Mouse (Mus musculus) lung, embryonic 14.5 days (tissue): Measurements from ENCODE around the gene Ttn. TPM values are rescaled to one million over a fixed set of nuclear protein-coding genes. Genes with fewer than 3 reads are reported as not detected.

Source experiments
- ATAC-seq: fragments of 200-750 bp; cut with Nextera tagmentation; 2 replicates; pipeline ENCODE4 v1.8.0; 2017; ENCODE audit warnings: mild to moderate bottlenecking, moderate TSS enrichment, moderate library complexity; ENCODE audit not compliant: insufficient read depth
- DNase-seq: peaks from one replicate; pipeline ENCODE4 v3.0.0-alpha.2; 2015
- H3K27ac ChIP-seq: fragments of 300-500 bp; sonication (generic); 2 replicates; pipeline ENCODE4 v1.5.1; 2014; ENCODE audit warnings: low read depth, mild to moderate bottlenecking, moderate library complexity
- H3K27me3 ChIP-seq: fragments of 300-500 bp; sonication (generic); 2 replicates; pipeline ENCODE4 v1.6.1; 2014; ENCODE audit warnings: low read length, control low read depth; ENCODE audit not compliant: insufficient read depth
- H3K36me3 ChIP-seq: fragments of 300-500 bp; sonication (generic); 2 replicates; pipeline ENCODE4 v1.6.1; 2014; ENCODE audit warnings: control low read depth; ENCODE audit not compliant: insufficient read depth
- H3K4me1 ChIP-seq: fragments of 300-500 bp; sonication (generic); 2 replicates; pipeline ENCODE4 v1.6.1; 2014; ENCODE audit warnings: antibody characterized with exemption, control low read depth; ENCODE audit not compliant: insufficient read depth
- H3K4me2 ChIP-seq: fragments of 300-500 bp; sonication (generic); 2 replicates; pipeline ENCODE4 v1.6.1; 2014; ENCODE audit warnings: mild to moderate bottlenecking
- H3K4me3 ChIP-seq: fragments of 300-500 bp; sonication (generic); 2 replicates; pipeline ENCODE4 v1.5.1; 2014; ENCODE audit warnings: low read depth, low read length
- H3K9ac ChIP-seq: fragments of 300-500 bp; sonication (generic); 2 replicates; pipeline ENCODE4 v1.6.1; 2014
- H3K9me3 ChIP-seq: fragments of 300-500 bp; sonication (generic); 2 replicates; pipeline ENCODE4 v1.6.1; 2016; ENCODE audit warnings: low read depth, low read length, control low read depth
- CTCF ChIP-seq: IDR thresholded peaks from 2 replicates; pipeline ENCODE4 v1.5.1; 2016; ENCODE audit warnings: antibody characterized with exemption, low read depth
- WGBS: fragments of 180-500 bp; shearing (Covaris S2); extraction: QIAGEN DNeasy Blood & Tissue Kit; methylation state at CpG from one replicate; pipeline ENCODE4 v1.1.7; 2014; 5-methylcytosine and 5-hydroxymethylcytosine counted together
- polyA plus RNA-seq: library from polyadenylated mRNA; unstranded; fragments of >200 nt; fragmentation: Nextera tagmentation; extraction: Ambion mirVana; gene quantifications from 2 replicates; pipeline ENCODE4 v1.2.1, GENCODE M21; 2014

Ttn gene
- polyA plus RNA-seq, 1 experiment from 2014 or later, result 0.63 TPM

- WGBS, result 63% methylated on average over 6 of the region's 6 CpGs
- ATAC-seq (no peak), DNase-seq (no peak)
- Histone ChIP-seq H3K27me3 (no peaks in the 10 kb centered on the region), H3K9me3 (no peaks in the 10 kb centered on the region), H3K36me3 (no peaks in the 10 kb centered on the region), H3K27ac (no peak overlapping the region), H3K4me1 (no peaks in the 10 kb centered on the region), H3K4me2 (no peak overlapping the region), H3K9ac (no peak overlapping the region), H3K4me3 (no peak overlapping the region)
- no peak for TF ChIP-seq CTCF
These were observed 4.7 kb downstream of the Ttn start for GRCm38 (mm10) chr2:76977650-76978049.

GRCm38 (mm10) chr2:76972051-76972450 lies 10.3 kb downstream of the Ttn start:
- no peak for TF ChIP-seq CTCF
- Histone ChIP-seq H3K4me2 (no peak overlapping the region), H3K27me3 (no peaks in the 10 kb centered on the region), H3K9me3 (no peaks in the 10 kb centered on the region), H3K4me3 (no peak overlapping the region), H3K27ac (no peak overlapping the region), H3K36me3 (no peaks in the 10 kb centered on the region), H3K9ac (no peak overlapping the region), H3K4me1 (no peaks in the 10 kb centered on the region)
- 63% methylated on average over 4 of the region's 4 CpGs for WGBS
- no peak for ATAC-seq
- no peak for DNase-seq

GRCm38 (mm10) chr2:76971069-76971468 lies 11.3 kb downstream of the Ttn start:
- H3K27me3 ChIP-seq, result no peaks in the 10 kb centered on the region
- 59% methylated on average over 5 of the region's 5 CpGs for WGBS
- no peak for TF ChIP-seq CTCF
- H3K4me3 ChIP-seq, result no peak overlapping the region
- H3K4me1 ChIP-seq, result no peaks in the 10 kb centered on the region
- DNase-seq (no peak), ATAC-seq (no peak)
- H3K9me3 ChIP-seq, result no peaks in the 10 kb centered on the region
- no peak overlapping the region for H3K4me2 ChIP-seq
- no peak overlapping the region for H3K9ac ChIP-seq
- H3K36me3 ChIP-seq, result no peaks in the 10 kb centered on the region
- no peak overlapping the region for H3K27ac ChIP-seq

DNA sequence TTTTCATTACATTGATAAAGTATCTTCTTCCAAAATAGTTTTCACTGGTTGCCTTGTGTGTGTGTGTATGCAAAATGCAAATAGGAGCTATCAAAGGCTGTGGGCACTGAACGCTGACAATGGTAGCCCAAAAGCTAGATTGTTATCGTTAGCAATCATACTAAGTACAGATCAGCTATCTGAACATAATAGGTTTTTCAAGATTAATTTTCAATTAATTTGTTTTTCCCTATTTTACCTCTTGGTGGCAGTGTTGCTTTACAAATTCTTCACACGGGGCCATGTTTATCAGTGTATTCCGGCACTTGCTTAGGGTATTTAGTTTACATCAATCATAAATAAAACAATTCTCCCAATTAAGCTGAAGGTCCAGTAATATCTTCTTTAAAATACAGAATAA lies 11.7 kb downstream of the Ttn start:
- peak; percentile 14; the same call in 1 of the 2 replicates for ATAC-seq
- peak; percentile 55 for TF ChIP-seq CTCF

GRCm38 (mm10) chr2:76970204-76970603 lies 12.1 kb downstream of the Ttn start:
- H3K4me3 ChIP-seq, result no peak overlapping the region
- H3K27ac ChIP-seq, result no peak overlapping the region
- no peaks in the 10 kb centered on the region for H3K36me3 ChIP-seq
- no peak for TF ChIP-seq CTCF
- no peaks in the 10 kb centered on the region for H3K27me3 ChIP-seq
- ATAC-seq (no peak), DNase-seq (no peak)
- 46% methylated on average over 6 of the region's 6 CpGs for WGBS
- H3K9ac ChIP-seq, result no peak overlapping the region
- no peak overlapping the region for H3K4me2 ChIP-seq
- no peaks in the 10 kb centered on the region for H3K4me1 ChIP-seq
- H3K9me3 ChIP-seq, result no peaks in the 10 kb centered on the region

More for the DNA sequence above, 11.7 kb downstream of the Ttn start:
- Histone ChIP-seq H3K4me3 (no peak overlapping the region), H3K36me3 (no peaks in the 10 kb centered on the region), H3K4me2 (no peak overlapping the region), H3K9me3 (no peaks in the 10 kb centered on the region), H3K27ac (no peak overlapping the region), H3K4me1 (no peaks in the 10 kb centered on the region), H3K27me3 (no peaks in the 10 kb centered on the region), H3K9ac (no peak overlapping the region)
- 20% methylated on average over 4 of the region's 4 CpGs for WGBS
- peak; percentile 65 for DNase-seq

- no peak overlapping the region for H3K9ac ChIP-seq
- no peak overlapping the region for H3K27ac ChIP-seq
- H3K4me1 ChIP-seq, result no peaks in the 10 kb centered on the region
- 69% methylated on average over 21 of the region's 21 CpGs for WGBS
- no peaks in the 10 kb centered on the region for H3K36me3 ChIP-seq
- no peak overlapping the region for H3K4me2 ChIP-seq
- DNase-seq, result no peak
- H3K4me3 ChIP-seq, result no peak overlapping the region
- no peak for TF ChIP-seq CTCF
- H3K27me3 ChIP-seq, result no peaks in the 10 kb centered on the region
- no peaks in the 10 kb centered on the region for H3K9me3 ChIP-seq
- no peak for ATAC-seq
These were observed 12.7 kb downstream of the Ttn start for GRCm38 (mm10) chr2:76969637-76970036.

GRCm38 (mm10) chr2:76968919-76969318 lies 13.4 kb downstream of the Ttn start:
- no peak overlapping the region for H3K27ac ChIP-seq
- peak; percentile 83 for TF ChIP-seq CTCF
- H3K9ac ChIP-seq, result no peak overlapping the region
- WGBS, result 18% methylated on average over 8 of the region's 8 CpGs
- no peak overlapping the region for H3K4me3 ChIP-seq
- no peak overlapping the region for H3K4me2 ChIP-seq
- H3K9me3 ChIP-seq, result no peaks in the 10 kb centered on the region
- peak; percentile 91 for DNase-seq
- H3K4me1 ChIP-seq, result no peaks in the 10 kb centered on the region
- H3K36me3 ChIP-seq, result no peaks in the 10 kb centered on the region
- ATAC-seq, result peak; percentile 81
- no peaks in the 10 kb centered on the region for H3K27me3 ChIP-seq

DNA sequence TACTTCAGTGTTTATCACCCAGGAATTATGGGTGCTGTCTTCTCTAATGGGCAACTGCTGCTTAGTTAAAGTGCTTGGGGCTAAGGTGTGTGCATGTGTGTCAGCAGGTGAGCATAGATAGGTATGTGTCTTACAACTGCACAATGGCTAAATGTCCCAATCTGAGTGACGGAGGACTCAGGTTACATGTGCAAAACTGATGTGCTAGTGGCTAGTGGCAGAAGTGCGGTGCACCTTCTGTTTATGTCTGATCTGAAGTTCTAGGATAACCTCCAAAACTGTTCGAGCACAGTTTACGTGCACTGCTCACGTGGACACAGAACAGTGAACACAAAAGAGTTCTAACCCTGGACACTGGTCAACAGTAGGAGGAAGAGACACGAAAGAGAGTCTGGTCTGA lies 15.8 kb downstream of the Ttn start:
- no peaks in the 10 kb centered on the region for H3K4me1 ChIP-seq
- no peak overlapping the region for H3K4me2 ChIP-seq
- H3K36me3 ChIP-seq, result no peaks in the 10 kb centered on the region
- H3K4me3 ChIP-seq, result no peak overlapping the region
- ATAC-seq (no peak), DNase-seq (no peak)
- H3K27me3 ChIP-seq, result no peaks in the 10 kb centered on the region
- 76% methylated on average over 6 of the region's 6 CpGs for WGBS
- H3K9me3 ChIP-seq, result no peaks in the 10 kb centered on the region
- H3K27ac ChIP-seq, result no peak overlapping the region
- H3K9ac ChIP-seq, result no peak overlapping the region
- no peak for TF ChIP-seq CTCF
